Mouse (Mus musculus): ENCODE data around the gene Gm11077.

DNA sequence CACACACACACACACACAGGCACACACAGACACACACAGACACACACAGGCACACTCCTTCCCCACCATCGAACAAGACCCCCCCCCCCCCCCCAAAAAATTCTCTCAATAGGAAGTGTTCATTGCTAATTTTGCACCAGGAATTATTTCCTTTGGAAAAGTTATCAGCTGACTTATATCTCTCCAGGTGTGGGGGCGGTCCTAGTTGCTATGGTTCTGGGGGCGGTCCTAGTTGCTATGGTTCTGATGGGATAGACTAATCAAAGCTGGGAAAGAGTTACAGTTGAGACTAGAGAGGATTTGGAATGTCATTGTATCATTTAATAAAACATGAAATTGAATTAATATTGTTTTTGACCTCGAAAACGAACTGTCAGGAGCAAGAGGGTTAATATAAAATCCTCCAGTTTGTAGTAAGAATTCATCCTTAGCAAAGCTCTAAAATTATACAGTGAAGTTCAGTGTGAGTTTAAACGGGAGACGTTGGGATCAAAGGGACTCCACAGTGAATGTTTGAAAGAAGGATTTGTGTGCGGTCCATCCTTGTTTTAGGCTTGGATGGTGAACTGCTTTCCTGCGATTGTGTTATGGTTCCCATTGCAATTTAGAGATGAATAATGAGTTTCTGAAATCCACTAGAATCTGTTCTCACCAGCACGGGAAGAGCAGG, 4.0 kb downstream of the Gm11077 start:
- TF ChIP-seq CTCF (IDR thresholded peaks at IDR 0.05; ENCODE audit: borderline replicate concordance, insufficient read depth, low read depth, low read length) (no peak), POLR2A (IDR thresholded peaks at IDR 0.05; ENCODE audit: borderline replicate concordance, insufficient read depth, low read length) (no peak)

Measured in cerebellum, adult 2 months (tissue).